Mouse (Mus musculus): ENCODE results near the gene Arhgef40. TPM values are rescaled to one million over a fixed set of nuclear protein-coding genes. Genes with fewer than 3 reads are reported as not detected.

Gene Arhgef40
- 10 to 100 TPM; 42.3 to 91.9 TPM for polyA plus RNA-seq (2012; fragmentation: generic; extraction: Trizol)

GRCm38 (mm10) chr14:51984247-51985231, at the start of gene Arhgef40:
Gene Arhgef40, plus strand, starts transcription at chr14:51984719.

GRCm38 (mm10) chr14:52015445-52016100, 31.1 kb downstream of the Arhgef40 start, which contains the start of gene Tmem253:
Gene Tmem253, plus strand, starts transcription at chr14:52015658.

GRCm38 (mm10) chr14:52020486-52021137, 36.1 kb downstream of the Arhgef40 start, which contains the start of gene Zfp219:
Gene Zfp219, minus strand, starts transcription at chr14:52020733.

GRCm38 (mm10) chr14:52042359-52042758, 57.8 kb downstream of the Arhgef40 start, which contains the start of gene Olfr221:
Gene Olfr221, minus strand, starts transcription at chr14:52042459.

Other genes with a start within 250 kb of the Arhgef40 start
- gene Ang4, start 211.1 kb upstream of the Arhgef40 start, polyA plus RNA-seq (2012; fragmentation: generic; extraction: Trizol) = not detected
- not detected for gene AY358078, start 184.7 kb upstream of the Arhgef40 start, polyA plus RNA-seq (2012; fragmentation: generic; extraction: Trizol)
- not detected for gene Ear6, start 131.0 kb upstream of the Arhgef40 start, polyA plus RNA-seq (2012; fragmentation: generic; extraction: Trizol)
- 10 to 100 TPM in 1 of 2 experiments, 1 to 10 TPM in 1; 8.6 to 20.3 TPM for gene Mettl17, start 99.9 kb upstream of the Arhgef40 start, polyA plus RNA-seq (2012; fragmentation: generic; extraction: Trizol)
- gene Slc39a2, start 91.8 kb upstream of the Arhgef40 start, polyA plus RNA-seq (2012; fragmentation: generic; extraction: Trizol) = under 1 TPM; 0.01 to 0.24 TPM
- gene Ndrg2, start 70.6 kb upstream of the Arhgef40 start, polyA plus RNA-seq (2012; fragmentation: generic; extraction: Trizol) = under 1 TPM; 0.02 to 0.06 TPM
- gene Tppp2, start 66.3 kb upstream of the Arhgef40 start, polyA plus RNA-seq (2012; fragmentation: generic; extraction: Trizol) = not detected
- gene Rnase13, start 61.9 kb upstream of the Arhgef40 start, polyA plus RNA-seq (2012; fragmentation: generic; extraction: Trizol) = under 1 TPM in 1 of 2 experiments, not detected in 1; 0.04 TPM
- gene Tmem253, start 30.9 kb downstream of the Arhgef40 start, polyA plus RNA-seq (2012; fragmentation: generic; extraction: Trizol) = under 1 TPM; 0.16 to 0.35 TPM
- gene Zfp219, start 36.0 kb downstream of the Arhgef40 start, polyA plus RNA-seq (2012; fragmentation: generic; extraction: Trizol) = 10 to 100 TPM; 13.0 to 22.2 TPM
- not detected for gene Olfr221, start 57.7 kb downstream of the Arhgef40 start, polyA plus RNA-seq (2012; fragmentation: generic; extraction: Trizol)
- gene Hnrnpc, start 119.3 kb downstream of the Arhgef40 start, polyA plus RNA-seq (2012; fragmentation: generic; extraction: Trizol) = 100 to 1,000 TPM in 1 of 2 experiments, 10 to 100 TPM in 1; 89.0 to 129 TPM
- gene Rpgrip1, start 126.0 kb downstream of the Arhgef40 start, polyA plus RNA-seq (2012; fragmentation: generic; extraction: Trizol) = 1 to 10 TPM; 1.5 to 2.2 TPM
- 10 to 100 TPM in 1 of 2 experiments, 1 to 10 TPM in 1; 1.1 to 10.2 TPM for gene Supt16, start 212.7 kb downstream of the Arhgef40 start, polyA plus RNA-seq (2012; fragmentation: generic; extraction: Trizol)

Measured in C3H10T1/2 (cell line).